Mouse (Mus musculus) layer of hippocampus, adult 11-12 months (tissue): ENCODE results near the gene Nod1.

ENCODE experiments used
- DNase-seq: peaks from one replicate; pipeline ENCODE4 v3.0.0; 2022; ENCODE audit warnings: low spot score

The Nod1 gene

GRCm38 (mm10) chr6:54972111-54972928 is at the start of gene Nod1:
Gene Nod1 (minus strand): TSS chr6:54972612.
- peak; percentile 68 for DNase-seq

- no peak for DNase-seq
Observed at GRCm38 (mm10) chr6:55021806-55022205, 49.4 kb upstream of the Nod1 start.

GRCm38 (mm10) chr6:55018417-55018816 is 46.0 kb upstream of the Nod1 start:
- no peak for DNase-seq

GRCm38 (mm10) chr6:55016710-55017583 is 44.5 kb upstream of the Nod1 start:
- peak; percentile 78 for DNase-seq

GRCm38 (mm10) chr6:55016236-55016635 is 43.8 kb upstream of the Nod1 start:
- DNase-seq: peak; percentile 64

GRCm38 (mm10) chr6:55014184-55014583 is 41.8 kb upstream of the Nod1 start:
- DNase-seq: no peak

GRCm38 (mm10) chr6:55012516-55012915 is 40.1 kb upstream of the Nod1 start:
- no peak for DNase-seq

GRCm38 (mm10) chr6:55010330-55011091 is 38.1 kb upstream of the Nod1 start:
- no peak for DNase-seq

- peak; percentile 41 for DNase-seq
Observed at GRCm38 (mm10) chr6:55009391-55010230, 37.2 kb upstream of the Nod1 start.

GRCm38 (mm10) chr6:55008401-55008800 is 36.0 kb upstream of the Nod1 start:
- no peak for DNase-seq

- DNase-seq: no peak
Observed at GRCm38 (mm10) chr6:55003559-55003958, 31.1 kb upstream of the Nod1 start.

- no peak for DNase-seq
Observed at GRCm38 (mm10) chr6:55002438-55002837, 30.0 kb upstream of the Nod1 start.

GRCm38 (mm10) chr6:55001320-55001719 is 28.9 kb upstream of the Nod1 start:
- no peak for DNase-seq

- no peak for DNase-seq
Observed at GRCm38 (mm10) chr6:54997726-54998125, 25.3 kb upstream of the Nod1 start.

GRCm38 (mm10) chr6:54996361-54996760 is 23.9 kb upstream of the Nod1 start:
- DNase-seq: no peak

- DNase-seq: peak; percentile 97
Observed at GRCm38 (mm10) chr6:54992734-54993260, 20.4 kb upstream of the Nod1 start, which contains the start of gene Ggct. Gene Ggct (minus strand): TSS chr6:54992950.

GRCm38 (mm10) chr6:54992141-54992540 is 19.7 kb upstream of the Nod1 start:
- DNase-seq: peak; percentile 24

- DNase-seq: no peak
Observed at GRCm38 (mm10) chr6:54991189-54991588, 18.8 kb upstream of the Nod1 start.

- DNase-seq: no peak
Observed at GRCm38 (mm10) chr6:54988141-54988540, 15.7 kb upstream of the Nod1 start.

- DNase-seq: no peak
Observed at GRCm38 (mm10) chr6:54984096-54984495, 11.7 kb upstream of the Nod1 start.

GRCm38 (mm10) chr6:54983526-54984050 is 11.2 kb upstream of the Nod1 start:
- no peak for DNase-seq
